Mouse (Mus musculus) fat pad, adult 2 months (tissue): Measurements from ENCODE around the gene Stag2.

Experiments used
- DNase-seq: peaks from one replicate; pipeline ENCODE4 v3.0.0-alpha.2; 2011; ENCODE audit warnings: low read depth, low spot score; ENCODE audit errors: extremely low read depth

Gene Stag2

GRCm38 (mm10) chrX:42215742-42216141 lies 66.6 kb downstream of the Stag2 start:
- DNase-seq: no peak

DNA sequence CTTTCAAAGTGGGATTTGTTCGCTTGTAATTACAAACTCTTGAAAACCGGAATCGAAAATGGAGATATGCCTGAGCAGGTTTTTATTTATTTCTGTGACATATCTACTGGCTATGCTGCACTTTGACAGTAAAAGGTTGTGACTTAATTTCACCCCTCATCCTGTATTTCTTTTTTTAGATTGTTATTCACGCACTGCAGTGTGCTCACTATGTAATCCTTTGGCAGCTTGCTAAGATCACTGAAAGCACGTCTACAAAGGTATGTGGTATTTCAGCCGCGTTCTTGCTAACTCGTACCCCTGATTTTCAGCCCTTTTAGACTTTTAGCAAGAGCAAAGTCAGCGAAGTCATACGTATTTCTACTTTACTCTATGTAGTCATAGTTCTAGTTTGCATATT lies 101.2 kb downstream of the Stag2 start:
- DNase-seq: no peak

DNA sequence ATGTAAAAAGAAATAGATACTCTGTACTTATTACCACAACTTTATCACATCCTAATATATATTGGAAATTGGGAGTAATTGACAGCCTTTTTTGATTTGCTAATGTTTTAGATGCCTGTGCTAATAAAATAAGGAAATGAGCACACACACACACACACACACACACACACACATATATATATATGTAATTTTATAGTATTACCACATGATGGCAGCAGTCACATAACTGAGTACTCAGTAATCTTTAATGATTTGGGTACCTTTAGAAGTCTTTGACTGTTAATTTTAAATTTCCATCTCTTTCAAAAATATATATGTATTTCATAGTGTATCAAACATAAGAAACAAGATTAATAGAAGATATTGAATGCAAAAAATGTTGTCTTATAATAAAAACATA lies 123.6 kb downstream of the Stag2 start:
- no peak for DNase-seq

- no peak for DNase-seq
Measured at GRCm38 (mm10) chrX:42290215-42290614, 141.1 kb downstream of the Stag2 start.

GRCm38 (mm10) chrX:42315231-42315630 lies 166.1 kb downstream of the Stag2 start:
- no peak for DNase-seq

DNA sequence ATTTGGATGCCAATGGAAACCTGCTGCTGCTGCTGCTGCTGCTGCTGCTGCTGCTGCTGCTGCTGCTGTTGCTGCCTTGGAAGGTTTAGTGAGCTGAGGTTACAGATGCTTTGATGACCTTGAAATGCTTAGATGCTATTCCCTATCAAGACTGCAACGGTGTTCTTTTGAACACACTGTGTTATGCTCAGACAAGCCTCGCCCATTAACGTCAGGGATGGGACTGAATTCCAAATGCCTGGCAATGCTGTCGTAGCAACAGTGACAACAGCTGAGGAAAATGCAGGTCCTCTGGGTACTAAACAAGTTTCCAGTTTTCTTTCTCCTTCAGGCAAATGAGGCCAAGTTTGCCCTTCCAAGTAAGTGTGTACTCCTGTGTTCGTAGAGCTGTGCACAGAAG lies 171.3 kb downstream of the Stag2 start:
- DNase-seq: no peak

DNA sequence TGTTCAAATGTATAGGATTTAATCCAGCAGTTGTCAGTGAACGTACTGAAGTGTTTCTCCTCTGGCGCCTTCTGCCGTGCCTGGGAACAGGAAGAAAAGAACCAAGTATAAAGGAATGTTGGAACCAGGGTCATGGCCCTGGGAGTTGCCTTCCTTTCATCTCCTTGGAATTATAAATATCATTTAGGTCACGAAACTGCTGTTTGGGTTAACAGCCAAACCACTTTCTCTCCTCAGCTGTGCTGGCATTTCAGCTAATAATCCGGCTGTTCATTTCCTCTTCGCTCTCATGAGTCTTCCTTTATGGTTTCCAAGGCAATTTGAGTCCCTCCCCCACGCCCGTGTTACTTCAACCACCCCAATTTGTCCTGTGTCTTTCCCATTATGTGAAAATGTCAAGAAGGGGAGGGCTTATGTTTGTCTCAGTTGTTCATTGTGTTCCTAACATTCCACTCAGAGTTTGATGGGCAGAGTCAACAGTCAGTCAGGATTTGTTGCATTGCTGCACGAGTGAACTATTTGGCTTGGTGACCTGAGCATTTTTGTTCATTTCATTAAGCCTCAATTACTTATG lies 172.2 kb downstream of the Stag2 start:
- DNase-seq: no peak

DNA sequence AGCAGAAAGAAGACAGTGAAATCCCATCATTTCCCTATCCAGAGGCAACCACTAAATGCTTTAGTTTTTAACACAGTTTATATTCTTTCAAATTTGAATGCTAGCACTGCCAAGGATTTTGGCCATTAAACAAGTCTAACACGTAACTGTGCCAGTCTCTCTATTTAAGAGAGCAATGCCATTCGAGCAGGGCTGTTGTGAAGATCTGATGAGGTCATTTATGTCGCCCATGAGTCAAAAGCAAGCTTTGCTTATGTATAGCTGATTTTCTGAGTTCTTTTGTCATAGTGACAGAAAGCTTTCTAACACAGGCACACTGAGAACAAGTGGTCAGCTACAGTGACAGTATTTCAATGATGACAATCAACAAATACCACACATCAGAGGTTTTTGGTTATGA lies 175.7 kb downstream of the Stag2 start:
- no peak for DNase-seq
